Mouse (Mus musculus): ENCODE data around the gene Gm5148.

- no peak for TF ChIP-seq CTCF (IDR thresholded peaks at IDR 0.05; ENCODE audit: low read depth)
- TF ChIP-seq EP300 (IDR thresholded peaks at IDR 0.05; ENCODE audit: low read depth), result no peak
Measured at GRCm38 (mm10) chr3:37753148-37753547, 28.9 kb upstream of the Gm5148 start.
